Mouse (Mus musculus) lung, postnatal 0 days (tissue): Measurements from ENCODE around the gene Car14.

ENCODE experiments used
- CTCF ChIP-seq: IDR thresholded peaks from 2 replicates; pipeline ENCODE4 v1.5.1; 2016; ENCODE audit warnings: antibody characterized with exemption, mild to moderate bottlenecking
- EP300 ChIP-seq: IDR thresholded peaks from 2 replicates; pipeline ENCODE4 v1.6.1; 2016; ENCODE audit warnings: antibody characterized with exemption, mild to moderate bottlenecking, control low read depth

GRCm38 (mm10) chr3:95871392-95871867, 33.1 kb downstream of the Car14 start, which contains the start of gene Mrps21:
- peak; percentile 32; the same call in 1 of the 2 replicates for TF ChIP-seq CTCF
- TF ChIP-seq EP300: no peak
